Mouse (Mus musculus): Measurements from ENCODE around the gene Nrp1. TPM values are rescaled to one million over a fixed set of nuclear protein-coding genes. Genes with fewer than 3 reads are reported as not detected.

The Nrp1 gene
- polyA plus RNA-seq, 1 experiment from 2014 or later: 8.7 TPM

GRCm38 (mm10) chr8:128413381-128413780 lies 55.0 kb downstream of the Nrp1 start:
- Histone ChIP-seq H3K9me3 (ENCODE audit: low read length) (no peaks in the 10 kb centered on the region), H3K4me1 (ENCODE audit: insufficient read depth) (no peaks in the 10 kb centered on the region), H3K27me3 (ENCODE audit: insufficient read depth, low read length) (no peaks in the 10 kb centered on the region), H3K4me3 (ENCODE audit: low read depth, low read length) (no peak overlapping the region), H3K27ac (ENCODE audit: low read depth) (no peak overlapping the region), H3K4me2 (ENCODE audit: low read depth, low read length) (no peak overlapping the region), H3K9ac (replicated peaks) (no peak overlapping the region), H3K36me3 (replicated peaks; ENCODE audit: insufficient read depth, low read length) (no peaks in the 10 kb centered on the region)
- TF ChIP-seq CTCF (IDR thresholded peaks at IDR 0.05; ENCODE audit: low read depth): no peak
- no peak for TF ChIP-seq EP300 (IDR thresholded peaks at IDR 0.05; ENCODE audit: low read depth)
- WGBS (ENCODE audit: insufficient replicate concordance): 65% methylated on average over 4 of the region's 4 CpGs
- ATAC-seq (no peak), DNase-seq (no peak)

GRCm38 (mm10) chr8:128415730-128416684 lies 57.6 kb downstream of the Nrp1 start:
- no peaks in the 10 kb centered on the region for H3K36me3 ChIP-seq (replicated peaks; ENCODE audit: insufficient read depth, low read length)
- H3K9ac ChIP-seq (replicated peaks): no peak overlapping the region
- TF ChIP-seq EP300 (IDR thresholded peaks at IDR 0.05; ENCODE audit: low read depth) (no peak), CTCF (IDR thresholded peaks at IDR 0.05; ENCODE audit: low read depth) (no peak)
- no peak overlapping the region for H3K27ac ChIP-seq (ENCODE audit: low read depth)
- WGBS (ENCODE audit: insufficient replicate concordance): 63% methylated on average over 4 of the region's 4 CpGs
- no peak overlapping the region for H3K4me3 ChIP-seq (ENCODE audit: low read depth, low read length)
- DNase-seq (no peak), ATAC-seq (no peak)
- H3K4me2 ChIP-seq (ENCODE audit: low read depth, low read length): no peak overlapping the region
- no peaks in the 10 kb centered on the region for H3K4me1 ChIP-seq (ENCODE audit: insufficient read depth)
- H3K27me3 ChIP-seq (ENCODE audit: insufficient read depth, low read length): no peaks in the 10 kb centered on the region
- H3K9me3 ChIP-seq (ENCODE audit: low read length): no peaks in the 10 kb centered on the region

- TF ChIP-seq CTCF (IDR thresholded peaks at IDR 0.05; ENCODE audit: low read depth): no peak
- TF ChIP-seq EP300 (IDR thresholded peaks at IDR 0.05; ENCODE audit: low read depth): no peak
- H3K27ac ChIP-seq (ENCODE audit: low read depth): no peak overlapping the region
- H3K36me3 ChIP-seq (replicated peaks; ENCODE audit: insufficient read depth, low read length): no peaks in the 10 kb centered on the region
- no peak overlapping the region for H3K9ac ChIP-seq (replicated peaks)
- no peak overlapping the region for H3K4me3 ChIP-seq (ENCODE audit: low read depth, low read length)
- 77% methylated on average over 2 of the region's 2 CpGs for WGBS (ENCODE audit: insufficient replicate concordance)
- H3K9me3 ChIP-seq (ENCODE audit: low read length): no peaks in the 10 kb centered on the region
- ATAC-seq (no peak), DNase-seq (no peak)
- no peak overlapping the region for H3K4me2 ChIP-seq (ENCODE audit: low read depth, low read length)
- H3K27me3 ChIP-seq (ENCODE audit: insufficient read depth, low read length): no peaks in the 10 kb centered on the region
- H3K4me1 ChIP-seq (ENCODE audit: insufficient read depth): no peaks in the 10 kb centered on the region
These were observed 58.5 kb downstream of the Nrp1 start for GRCm38 (mm10) chr8:128416896-128417295.

DNA sequence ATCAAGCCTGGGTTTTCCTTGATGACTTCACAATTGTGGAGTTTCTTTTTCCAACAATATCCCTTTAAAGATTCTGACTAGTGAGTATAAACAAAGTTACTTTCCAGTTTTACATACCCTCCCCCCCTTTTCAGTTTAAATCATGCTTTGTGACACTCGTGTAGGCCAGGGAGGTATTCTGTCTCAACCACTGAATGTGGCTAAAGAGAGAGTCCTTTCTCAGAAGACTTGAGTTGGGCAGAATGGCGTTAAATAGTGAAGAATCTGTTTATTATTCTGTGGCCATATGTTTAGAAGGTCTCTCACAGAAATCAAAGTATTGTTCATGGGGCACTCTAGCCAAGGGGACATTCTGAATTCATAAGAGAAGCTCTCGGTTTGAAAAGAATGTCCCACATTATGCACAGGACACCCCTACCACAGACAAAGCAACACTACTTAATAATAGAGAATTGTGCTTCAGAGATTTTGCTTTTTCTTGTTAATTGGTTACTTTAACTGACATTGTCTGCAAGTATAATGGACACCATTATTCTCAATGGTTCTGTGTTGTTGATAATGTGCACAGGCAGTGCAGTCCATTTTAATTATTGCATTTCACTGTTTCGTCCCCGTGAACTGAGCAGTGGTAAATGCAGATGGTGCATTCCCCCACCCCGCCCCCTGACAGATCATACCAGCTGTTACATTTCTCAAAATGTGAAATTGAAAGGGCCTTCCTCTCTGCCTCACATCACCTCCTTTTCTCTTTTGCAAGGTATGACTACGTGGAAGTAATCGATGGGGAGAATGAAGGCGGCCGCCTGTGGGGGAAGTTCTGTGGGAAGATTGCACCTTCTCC lies 59.8 kb downstream of the Nrp1 start:
- WGBS (ENCODE audit: insufficient replicate concordance): 73% methylated on average over 10 of the region's 10 CpGs
- Histone ChIP-seq H3K4me3 (ENCODE audit: low read depth, low read length) (no peak overlapping the region), H3K9ac (replicated peaks) (no peak overlapping the region)

GRCm38 (mm10) chr8:128419984-128420383 lies 61.6 kb downstream of the Nrp1 start:
- no peaks in the 10 kb centered on the region for H3K9me3 ChIP-seq (ENCODE audit: low read length)
- H3K36me3 ChIP-seq (replicated peaks; ENCODE audit: insufficient read depth, low read length): no peaks in the 10 kb centered on the region
- ATAC-seq (no peak), DNase-seq (no peak)
- H3K4me2 ChIP-seq (ENCODE audit: low read depth, low read length): no peak overlapping the region
- no peak overlapping the region for H3K4me3 ChIP-seq (ENCODE audit: low read depth, low read length)
- H3K27me3 ChIP-seq (ENCODE audit: insufficient read depth, low read length): no peaks in the 10 kb centered on the region
- H3K4me1 ChIP-seq (ENCODE audit: insufficient read depth): 0 out of 2 replicates have a peak, but pooled peaks cover 3% of the 10 kb centered on the region
- H3K9ac ChIP-seq (replicated peaks): no peak overlapping the region
- H3K27ac ChIP-seq (ENCODE audit: low read depth): no peak overlapping the region
- TF ChIP-seq CTCF (IDR thresholded peaks at IDR 0.05; ENCODE audit: low read depth): no peak
- no peak for TF ChIP-seq EP300 (IDR thresholded peaks at IDR 0.05; ENCODE audit: low read depth)

More for the DNA sequence above, 59.8 kb downstream of the Nrp1 start:
- Histone ChIP-seq H3K27me3 (ENCODE audit: insufficient read depth, low read length) (no peaks in the 10 kb centered on the region), H3K27ac (ENCODE audit: low read depth) (no peak overlapping the region), H3K9me3 (ENCODE audit: low read length) (no peaks in the 10 kb centered on the region), H3K36me3 (replicated peaks; ENCODE audit: insufficient read depth, low read length) (no peaks in the 10 kb centered on the region), H3K4me2 (ENCODE audit: low read depth, low read length) (no peak overlapping the region), H3K4me1 (ENCODE audit: insufficient read depth) (no peaks in the 10 kb centered on the region)
- no peak for TF ChIP-seq EP300 (IDR thresholded peaks at IDR 0.05; ENCODE audit: low read depth)
- no peak for TF ChIP-seq CTCF (IDR thresholded peaks at IDR 0.05; ENCODE audit: low read depth)
- no peak for ATAC-seq
- DNase-seq: no peak

DNA sequence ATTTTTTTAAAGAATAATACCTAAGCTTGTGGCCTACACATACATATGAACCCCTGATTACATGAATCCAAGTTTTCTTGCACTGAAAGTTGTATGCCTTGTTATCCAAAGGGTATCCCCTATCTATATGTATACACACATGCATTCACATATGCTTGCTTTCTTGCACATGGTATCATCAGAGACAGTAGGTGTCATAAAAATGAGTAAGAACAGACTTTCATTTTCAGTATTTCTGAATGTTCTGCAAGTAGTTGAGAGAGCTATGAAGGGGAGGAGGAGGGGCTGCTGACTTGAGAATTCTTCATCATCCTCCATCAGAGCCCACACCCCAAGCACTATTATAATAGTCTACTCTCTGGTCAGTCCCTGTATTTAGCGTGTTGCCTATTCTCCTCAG lies 62.0 kb downstream of the Nrp1 start:
- H3K9ac ChIP-seq (replicated peaks): no peak overlapping the region
- TF ChIP-seq EP300 (IDR thresholded peaks at IDR 0.05; ENCODE audit: low read depth) (no peak), CTCF (IDR thresholded peaks at IDR 0.05; ENCODE audit: low read depth) (no peak)
- no peak overlapping the region for H3K4me3 ChIP-seq (ENCODE audit: low read depth, low read length)
- 0 out of 2 replicates have a peak, but pooled peaks cover 3% of the 10 kb centered on the region for H3K4me1 ChIP-seq (ENCODE audit: insufficient read depth)
- no peak overlapping the region for H3K27ac ChIP-seq (ENCODE audit: low read depth)
- ATAC-seq (no peak), DNase-seq (no peak)
- H3K9me3 ChIP-seq (ENCODE audit: low read length): no peaks in the 10 kb centered on the region
- no peak overlapping the region for H3K4me2 ChIP-seq (ENCODE audit: low read depth, low read length)
- 89% methylated on average over 1 of the region's 1 CpGs for WGBS (ENCODE audit: insufficient replicate concordance)
- no peaks in the 10 kb centered on the region for H3K27me3 ChIP-seq (ENCODE audit: insufficient read depth, low read length)
- H3K36me3 ChIP-seq (replicated peaks; ENCODE audit: insufficient read depth, low read length): no peaks in the 10 kb centered on the region

Measured in liver, postnatal 0 days (tissue).